Mouse (Mus musculus) myocyte (in vitro differentiated cells): ENCODE measurements around the gene Ascc1. TPM values are rescaled to one million over a fixed set of nuclear protein-coding genes. Genes with fewer than 3 reads are reported as not detected.
"Not testable (repeated sequence)": the region's sequence is repeated elsewhere in the genome, so short reads cannot be mapped to it uniquely, and the experiment has no call there.

ENCODE experiments used
- H3K27me3 ChIP-seq: one replicate; pipeline ENCODE4 v1.6.1; 2011; ENCODE audit not compliant: control insufficient read depth, insufficient read depth, insufficient read length
- H3K36me3 ChIP-seq: one replicate; pipeline ENCODE4 v1.6.1; 2011; ENCODE audit not compliant: control insufficient read depth, insufficient read depth
- H3K4me2 ChIP-seq: one replicate; pipeline ENCODE4 v1.6.1; 2011; ENCODE audit warnings: low read depth, control low read depth
- H3K4me3 ChIP-seq: one replicate; pipeline ENCODE4 v1.5.1; 2011; ENCODE audit warnings: mild to moderate bottlenecking, control low read depth, moderate library complexity
- H3K79me2 ChIP-seq: one replicate; pipeline ENCODE4 v1.6.1; 2011; ENCODE audit not compliant: control insufficient read depth, insufficient read depth
- H3ac ChIP-seq: one replicate; pipeline ENCODE4 v1.6.1; 2011; ENCODE audit not compliant: control insufficient read depth, insufficient read length
- CEBPB ChIP-seq: IDR thresholded peaks from 2 replicates; pipeline ENCODE4 v1.6.1; 2011; ENCODE audit warnings: mild to moderate bottlenecking, moderate library complexity; ENCODE audit not compliant: poor library complexity, insufficient read depth, severe bottlenecking
- E2F4 ChIP-seq: IDR thresholded peaks from one replicate; pipeline ENCODE4 v1.6.1; 2011; ENCODE audit warnings: mild to moderate bottlenecking, control low read depth, moderate library complexity; ENCODE audit not compliant: insufficient read depth
- MAX ChIP-seq: IDR thresholded peaks from one replicate; pipeline ENCODE4 v1.6.1; 2011; ENCODE audit warnings: low read depth, mild to moderate bottlenecking, control low read depth
- MYOD1 ChIP-seq, 3 experiments: IDR thresholded peaks; one replicate each; pipeline ENCODE4 v1.6.1; 2011; ENCODE audit warnings: control low read depth in 2 of 3, low read depth in 2 of 3, mild to moderate bottlenecking in 2 of 3, moderate library complexity in 1 of 3; ENCODE audit not compliant: insufficient read length in 2 of 3, control insufficient read depth in 1 of 3
- MYOG ChIP-seq, 3 experiments: IDR thresholded peaks; one replicate each; pipeline ENCODE4 v1.6.1; 2011; ENCODE audit warnings: control low read depth in 2 of 3, low read depth in 2 of 3, mild to moderate bottlenecking in 2 of 3; ENCODE audit not compliant: insufficient read length in 2 of 3, control insufficient read depth in 1 of 3, insufficient read depth in 1 of 3
- POLR2A ChIP-seq: IDR thresholded peaks from one replicate; pipeline ENCODE4 v1.6.1; 2011; ENCODE audit warnings: low read depth, mild to moderate bottlenecking, control low read depth, moderate library complexity; ENCODE audit not compliant: insufficient read length
- POLR2AphosphoS2 ChIP-seq: IDR thresholded peaks from one replicate; pipeline ENCODE4 v1.6.1; 2011; ENCODE audit warnings: low read depth, control low read depth; ENCODE audit not compliant: insufficient read length
- REST ChIP-seq: IDR thresholded peaks from one replicate; pipeline ENCODE4 v1.6.1; 2011; ENCODE audit warnings: mild to moderate bottlenecking, control low read depth, moderate library complexity; ENCODE audit not compliant: insufficient read depth, insufficient read length
- SRF ChIP-seq: IDR thresholded peaks from one replicate; pipeline ENCODE4 v1.6.1; 2011; ENCODE audit warnings: low read depth; ENCODE audit not compliant: control insufficient read depth, insufficient read length
- TCF12 ChIP-seq: IDR thresholded peaks from one replicate; pipeline ENCODE4 v1.6.1; 2011; ENCODE audit warnings: mild to moderate bottlenecking, control low read depth; ENCODE audit not compliant: poor library complexity, insufficient read depth, severe bottlenecking
- TCF3 ChIP-seq: IDR thresholded peaks from one replicate; pipeline ENCODE4 v1.6.1; 2011; ENCODE audit warnings: low read depth, control low read depth; ENCODE audit not compliant: insufficient read length
- USF1 ChIP-seq: IDR thresholded peaks from one replicate; pipeline ENCODE4 v1.6.1; 2011; ENCODE audit warnings: low read depth, mild to moderate bottlenecking, control low read depth, moderate library complexity
- polyA plus RNA-seq: library from polyadenylated mRNA; unstranded; fragments of >200 nt; fragmentation: generic; extraction: Trizol; gene quantifications from one replicate; pipeline ENCODE4 v1.2.1, GENCODE M21; 2012; ENCODE audit warnings: missing spikeins

The Ascc1 gene
- polyA plus RNA-seq, 1 experiment, result 36.7 TPM

- no peaks in the 10 kb centered on the region for H3K79me2 ChIP-seq
- no peak overlapping the region for H3K4me3 ChIP-seq
- no peak overlapping the region for H3K4me2 ChIP-seq
- H3K36me3 ChIP-seq, result no peaks in the 10 kb centered on the region
- H3ac ChIP-seq, result no peak overlapping the region
- TF ChIP-seq SRF (no peak), USF1 (no peak)
- H3K27me3 ChIP-seq, result no peaks in the 10 kb centered on the region
These were observed 131.6 kb downstream of the Ascc1 start for GRCm38 (mm10) chr10:60134201-60134600.

- H3K4me2 ChIP-seq, H3K79me2 ChIP-seq, H3ac ChIP-seq, H3K36me3 ChIP-seq, H3K27me3 ChIP-seq, H3K4me3 ChIP-seq: not testable (repeated sequence)
These were observed 133.4 kb downstream of the Ascc1 start for GRCm38 (mm10) chr10:60136010-60136409.

- Histone ChIP-seq H3K4me3 (no peak overlapping the region), H3K27me3 (no peaks in the 10 kb centered on the region), H3K79me2 (no peaks in the 10 kb centered on the region), H3K36me3 (no peaks in the 10 kb centered on the region), H3K4me2 (no peak overlapping the region), H3ac (no peak overlapping the region)
- TF ChIP-seq MYOD1 (IDR thresholded peaks at IDR 0.05; ENCODE audit: control insufficient read depth in 1 of 3, insufficient read length in 2 of 3, low read depth in 2 of 3), result no peak
- no peak for TF ChIP-seq POLR2AphosphoS2
- TF ChIP-seq USF1, result no peak
- TF ChIP-seq REST, result no peak
- no peak for TF ChIP-seq POLR2A
- no peak for TF ChIP-seq SRF
- TF ChIP-seq E2F4, result no peak
These were observed 134.3 kb downstream of the Ascc1 start for GRCm38 (mm10) chr10:60136935-60137334.

DNA sequence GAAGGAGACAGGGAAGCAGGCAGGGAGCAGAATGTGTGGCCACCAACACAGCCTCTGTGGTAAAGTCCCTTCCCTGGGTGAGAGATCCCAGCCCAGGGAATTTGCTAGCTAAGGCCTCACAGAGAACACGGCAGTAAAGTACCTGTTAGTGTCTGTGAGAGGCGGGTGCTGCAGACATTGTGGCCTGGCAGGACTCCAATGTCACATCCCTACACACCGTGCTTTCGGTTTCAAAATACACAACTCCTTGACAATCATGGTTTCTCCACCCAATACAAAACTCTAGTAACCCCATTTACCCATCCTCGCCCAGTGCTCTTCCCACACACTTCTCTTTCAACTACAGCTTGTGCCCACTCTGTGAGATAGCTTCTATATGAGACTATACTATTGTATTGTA, 136.1 kb downstream of the Ascc1 start:
- Histone ChIP-seq H3K79me2 (no peaks in the 10 kb centered on the region), H3K4me3 (no peak overlapping the region), H3ac (no peak overlapping the region), H3K36me3 (no peaks in the 10 kb centered on the region), H3K27me3 (no peaks in the 10 kb centered on the region), H3K4me2 (no peak overlapping the region)
- TF ChIP-seq MYOD1 (IDR thresholded peaks at IDR 0.05; ENCODE audit: control insufficient read depth in 1 of 3, insufficient read length in 2 of 3, low read depth in 2 of 3), result no peak
- TF ChIP-seq E2F4, result no peak
- no peak for TF ChIP-seq TCF12
- TF ChIP-seq CEBPB, result no peak
- no peak for TF ChIP-seq MYOG (IDR thresholded peaks at IDR 0.05; ENCODE audit: control insufficient read depth in 1 of 3, insufficient read depth in 1 of 3, insufficient read length in 2 of 3, low read depth in 2 of 3)
- TF ChIP-seq SRF, result no peak
- no peak for TF ChIP-seq POLR2AphosphoS2
- TF ChIP-seq USF1, result no peak
- TF ChIP-seq POLR2A, result no peak
- no peak for TF ChIP-seq TCF3
- no peak for TF ChIP-seq MAX
- TF ChIP-seq REST, result no peak

GRCm38 (mm10) chr10:60140751-60141150, 138.1 kb downstream of the Ascc1 start:
- no peak overlapping the region for H3K4me3 ChIP-seq
- TF ChIP-seq REST, result no peak
- no peak for TF ChIP-seq TCF3
- no peak for TF ChIP-seq POLR2AphosphoS2
- TF ChIP-seq TCF12, result no peak
- no peak for TF ChIP-seq CEBPB
- TF ChIP-seq E2F4, result no peak
- TF ChIP-seq SRF, result no peak
- no peak for TF ChIP-seq MYOG (IDR thresholded peaks at IDR 0.05; ENCODE audit: control insufficient read depth in 1 of 3, insufficient read depth in 1 of 3, insufficient read length in 2 of 3, low read depth in 2 of 3)
- no peak for TF ChIP-seq MAX
- H3K79me2 ChIP-seq, result no peaks in the 10 kb centered on the region
- no peaks in the 10 kb centered on the region for H3K36me3 ChIP-seq
- no peaks in the 10 kb centered on the region for H3K27me3 ChIP-seq
- no peak overlapping the region for H3K4me2 ChIP-seq
- H3ac ChIP-seq, result no peak overlapping the region

DNA sequence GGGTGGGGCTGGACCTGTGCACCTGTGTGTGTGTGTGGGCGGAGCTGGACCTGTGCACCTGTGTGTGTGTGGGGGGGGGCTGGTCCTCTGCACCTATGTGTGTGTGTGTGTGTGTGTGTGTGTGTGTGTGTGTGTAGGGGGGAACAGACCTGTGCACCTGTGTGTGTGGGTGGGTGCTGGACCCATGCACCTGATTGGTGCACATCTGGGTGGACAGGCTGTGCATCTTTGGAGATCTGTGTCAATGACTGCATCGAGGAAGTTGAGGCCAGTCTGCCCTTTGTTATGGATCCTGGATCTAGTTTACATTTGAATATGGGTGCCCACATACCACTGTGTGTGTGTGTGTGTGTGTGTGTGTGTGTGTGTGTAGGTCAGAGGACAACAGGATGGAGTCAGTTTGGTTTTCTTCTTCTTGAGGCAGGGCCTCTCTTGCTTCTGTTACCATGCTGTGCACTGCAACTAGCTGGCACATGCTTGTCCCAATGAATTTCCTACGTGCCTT, 139.1 kb downstream of the Ascc1 start:
- TF ChIP-seq MAX, result no peak
- no peak for TF ChIP-seq POLR2AphosphoS2
- TF ChIP-seq POLR2A, result no peak
- TF ChIP-seq USF1, result no peak
- no peak for TF ChIP-seq TCF3
- no peak for TF ChIP-seq E2F4
- TF ChIP-seq CEBPB, result no peak
- no peak for TF ChIP-seq SRF
- no peak for TF ChIP-seq MYOD1 (IDR thresholded peaks at IDR 0.05; ENCODE audit: control insufficient read depth in 1 of 3, insufficient read length in 2 of 3, low read depth in 2 of 3)
- TF ChIP-seq MYOG (IDR thresholded peaks at IDR 0.05; ENCODE audit: control insufficient read depth in 1 of 3, insufficient read depth in 1 of 3, insufficient read length in 2 of 3, low read depth in 2 of 3), result no peak
- no peak for TF ChIP-seq REST
- no peaks in the 10 kb centered on the region for H3K36me3 ChIP-seq
- no peak overlapping the region for H3K4me2 ChIP-seq
- no peak overlapping the region for H3K4me3 ChIP-seq
- H3K79me2 ChIP-seq, result no peaks in the 10 kb centered on the region
- no peaks in the 10 kb centered on the region for H3K27me3 ChIP-seq
- no peak overlapping the region for H3ac ChIP-seq

- H3K36me3 ChIP-seq, H3K4me3 ChIP-seq, H3K27me3 ChIP-seq, H3K79me2 ChIP-seq, H3ac ChIP-seq, H3K4me2 ChIP-seq: not testable (repeated sequence)
These were observed 145.0 kb downstream of the Ascc1 start for GRCm38 (mm10) chr10:60147510-60148047.
